Mouse (Mus musculus) stomach, adult 2 months (tissue): ENCODE data around the gene Eci1. TPM values are rescaled to one million over a fixed set of nuclear protein-coding genes. Genes with fewer than 3 reads are reported as not detected.

ENCODE experiments used
- polyA plus RNA-seq: library from polyadenylated mRNA; depleted of rRNA; stranded (reverse); fragments of >200 nt; gene quantifications from 2 replicates; pipeline ENCODE4 v1.2.3, GENCODE M21; 2012; rRNA removed

Eci1 gene
- 36.9 and 55.2 TPM in 2 replicates for polyA plus RNA-seq

DNA sequence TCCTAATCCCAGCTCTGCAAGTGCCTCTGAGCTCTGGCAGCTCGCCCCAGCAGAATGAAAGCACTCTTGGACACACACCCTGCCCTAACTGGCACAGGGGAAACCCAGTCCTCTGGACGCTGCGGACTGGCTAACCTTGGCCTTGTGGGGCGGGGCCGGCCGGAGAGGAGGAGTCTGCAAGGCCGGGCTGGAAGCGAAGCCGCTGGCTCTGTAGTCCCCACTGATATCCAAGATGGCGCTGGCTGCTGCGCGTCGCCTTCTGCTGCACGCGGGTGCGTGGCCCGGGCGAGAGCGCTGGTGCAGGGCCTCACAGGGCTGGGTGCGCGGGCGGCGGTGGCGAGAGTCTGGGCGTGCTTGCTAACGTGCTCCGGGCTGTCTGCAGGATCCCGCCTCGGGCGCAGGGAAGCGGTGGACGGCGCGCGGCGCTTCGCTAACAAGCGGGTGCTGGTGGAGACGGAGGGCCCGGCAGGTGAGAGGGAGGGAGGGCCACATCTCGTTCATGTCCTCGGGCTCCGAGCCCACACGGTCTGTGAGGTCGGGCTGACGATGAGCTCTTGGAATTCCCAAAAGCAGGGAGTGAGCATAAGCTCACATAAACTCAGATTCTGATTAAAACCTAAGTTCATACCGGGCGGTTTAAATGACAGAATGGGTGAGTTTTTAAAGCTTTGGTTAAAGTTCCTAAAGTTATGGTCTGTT is at the start of gene Eci1:
Gene Eci1, plus strand, starts transcription at position 171 of the 699 bp plus-strand sequence.

DNA sequence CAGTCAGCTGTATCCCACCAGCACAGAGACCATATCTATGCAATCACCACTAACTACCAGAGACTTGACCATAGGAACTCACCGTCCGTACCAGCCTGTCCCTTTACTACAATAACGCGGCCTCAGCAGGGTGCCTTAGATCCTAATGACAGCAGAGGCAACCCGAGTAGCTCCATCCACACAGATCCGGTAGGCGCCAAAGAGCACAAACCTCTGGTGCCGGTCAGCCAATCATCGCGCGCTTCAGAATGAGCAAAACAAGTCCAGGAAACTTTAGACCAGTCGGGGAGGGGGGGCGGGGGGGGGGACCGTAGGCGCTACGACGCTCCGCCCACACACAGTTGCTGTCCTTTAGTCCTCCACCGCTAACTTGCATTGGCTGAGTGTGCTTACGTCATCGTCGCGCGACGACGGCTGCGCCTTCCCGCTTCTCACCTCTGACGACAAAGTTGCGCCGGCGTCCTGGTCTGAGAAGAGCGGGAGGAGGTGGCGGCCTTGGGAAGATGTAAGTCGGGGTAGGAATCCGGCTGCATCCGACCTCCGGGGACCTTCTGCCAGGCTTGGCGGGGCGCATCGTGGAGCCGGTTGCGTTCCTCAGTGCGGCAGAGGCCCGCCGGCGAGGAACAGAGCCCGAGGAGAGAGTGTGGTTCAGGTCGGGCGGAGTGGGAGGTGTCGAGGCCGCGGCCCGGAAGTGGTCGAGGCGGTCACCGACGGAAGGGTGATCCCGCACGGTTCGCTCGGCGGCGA is 12.0 kb upstream of the Eci1 start, which contains the start of gene Rnps1:
Gene Rnps1, plus strand, starts transcription at position 336 of the 747 bp plus-strand sequence.

DNA sequence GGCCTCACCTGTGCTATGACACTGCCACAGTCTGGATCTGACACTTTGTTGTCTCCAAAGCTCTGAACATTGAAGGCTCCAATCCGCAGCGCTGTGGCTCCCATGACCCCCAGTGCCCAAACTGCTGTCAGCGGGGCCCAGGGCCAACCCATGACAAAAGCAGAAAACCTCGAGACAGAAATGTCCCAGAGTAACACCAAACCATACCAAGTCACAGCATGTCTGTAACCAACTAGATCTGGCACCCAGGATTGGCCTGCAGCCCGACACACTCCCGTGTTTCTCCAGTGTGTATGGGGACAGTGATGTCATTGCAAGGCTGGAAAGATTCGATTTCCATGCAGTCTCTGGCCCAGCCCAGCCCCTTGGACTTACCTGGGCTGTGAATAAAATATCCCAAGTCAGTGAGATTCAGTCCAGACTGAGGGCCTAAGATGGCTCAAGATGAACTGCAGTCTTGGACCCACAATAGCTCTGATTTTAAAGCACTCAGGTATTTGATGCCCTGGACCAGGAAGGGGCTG is 16.3 kb downstream of the Eci1 start, which contains the start of gene Dnase1l2:
Gene Dnase1l2, minus strand, starts transcription at position 474 of the 524 bp plus-strand sequence.

DNA sequence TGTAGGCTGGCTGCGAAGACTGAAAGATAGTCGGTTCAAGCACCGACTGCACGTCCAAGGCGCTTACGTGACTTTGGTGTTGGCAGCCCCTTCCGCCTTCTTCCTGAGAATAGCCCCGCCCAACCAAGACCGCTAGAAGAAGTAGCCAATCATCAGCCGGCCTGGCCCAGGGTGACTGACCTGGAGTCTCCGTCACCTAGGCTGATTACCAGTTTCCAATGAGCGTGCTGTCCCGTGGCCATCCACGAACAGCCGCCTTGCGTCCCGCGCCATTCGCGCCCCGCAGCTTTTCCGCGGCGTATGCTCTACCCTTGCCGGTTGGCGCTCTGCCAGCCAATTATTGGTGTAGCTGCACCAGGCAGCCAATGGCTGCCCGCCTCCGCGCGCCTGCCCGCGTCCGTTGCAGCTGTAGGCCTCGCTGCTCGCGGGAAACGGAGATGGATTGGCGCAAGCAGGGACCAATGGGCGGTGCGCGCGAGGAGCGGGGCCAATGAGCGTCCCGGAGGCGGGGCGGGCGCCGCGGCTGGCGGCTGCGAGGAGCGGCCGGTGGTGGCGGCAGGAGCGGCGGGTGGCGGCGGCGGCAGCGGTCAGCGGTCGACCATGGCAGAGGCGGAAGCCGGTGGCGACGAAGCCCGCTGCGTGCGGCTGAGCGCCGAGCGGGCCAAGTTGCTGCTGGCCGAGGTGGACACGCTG is 43.6 kb downstream of the Eci1 start, which contains the start of the genes E4f1 and Pgp:
Gene E4f1, minus strand, starts transcription at position 404 of the 693 bp plus-strand sequence.
Gene Pgp, plus strand, starts transcription at position 483 of the 693 bp plus-strand sequence.

DNA sequence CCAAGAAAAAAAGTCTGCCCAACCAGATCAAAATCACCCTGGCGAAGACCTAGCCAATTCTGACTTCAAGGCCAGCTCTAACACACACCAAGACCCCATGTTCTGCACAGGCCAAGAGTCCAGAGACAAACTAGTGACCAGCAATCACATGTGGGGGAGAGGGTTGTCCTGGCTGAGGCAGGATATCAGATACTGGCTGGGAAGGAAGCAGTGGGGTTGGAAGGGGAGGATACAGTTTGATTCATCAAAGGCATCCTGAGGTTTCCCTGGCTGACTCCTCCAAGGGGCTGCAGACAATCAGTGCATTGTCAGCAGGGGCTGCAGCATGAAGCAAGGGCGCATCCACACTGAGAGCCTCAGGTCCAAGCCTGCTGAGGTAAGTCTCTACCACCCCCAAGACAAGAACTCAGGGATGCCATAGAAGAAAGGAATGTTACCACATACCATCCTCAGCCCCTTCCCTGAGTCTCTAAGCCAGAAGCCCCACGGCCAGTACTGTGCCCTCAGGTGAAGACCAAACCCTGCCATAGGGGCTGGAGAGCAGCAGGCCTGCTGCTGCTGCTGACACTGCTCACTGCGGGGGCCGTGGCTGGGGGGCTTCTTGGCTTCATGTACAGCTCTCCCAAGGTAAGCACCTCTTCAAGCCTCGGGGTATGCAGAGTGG is 47.3 kb downstream of the Eci1 start, which contains the start of gene Bricd5:
Gene Bricd5, plus strand, starts transcription at position 273 of the 664 bp plus-strand sequence.

DNA sequence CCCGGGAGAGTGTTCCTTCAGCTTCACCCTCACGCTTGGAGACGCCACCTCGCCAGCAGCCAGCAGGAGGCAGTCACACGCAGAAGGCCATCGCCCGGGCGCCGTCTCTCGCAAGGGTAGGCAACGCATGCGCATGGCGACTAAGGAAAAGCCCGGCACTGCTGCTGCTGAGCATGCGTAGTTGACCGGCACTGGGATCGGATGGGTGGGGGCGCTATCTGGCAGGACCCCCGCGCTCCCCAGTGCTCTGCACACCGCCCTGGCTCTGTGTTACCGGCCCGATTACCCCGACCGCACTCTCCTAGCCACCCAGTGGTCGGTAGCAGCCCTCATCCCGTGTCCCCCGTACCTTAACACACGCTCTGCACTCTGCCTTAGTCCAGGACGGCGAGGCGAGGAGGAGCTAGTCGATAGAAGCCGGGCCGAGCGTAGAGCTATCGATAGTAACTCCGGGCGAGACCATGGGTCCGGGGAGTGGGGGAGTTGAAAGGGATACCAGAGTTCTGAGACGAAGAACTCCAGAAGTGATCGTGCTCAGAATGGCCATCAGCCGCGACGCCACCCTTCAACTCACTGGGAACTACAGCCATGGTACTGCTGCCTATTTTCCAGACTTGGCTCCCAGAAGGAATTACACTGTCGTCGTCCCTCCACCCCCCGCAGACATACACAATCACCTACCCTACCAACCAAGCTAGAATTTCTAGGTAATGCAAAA is 52.4 kb downstream of the Eci1 start, which contains the start of gene Mlst8:
Gene Mlst8, minus strand, starts transcription at position 416 of the 718 bp plus-strand sequence.

DNA sequence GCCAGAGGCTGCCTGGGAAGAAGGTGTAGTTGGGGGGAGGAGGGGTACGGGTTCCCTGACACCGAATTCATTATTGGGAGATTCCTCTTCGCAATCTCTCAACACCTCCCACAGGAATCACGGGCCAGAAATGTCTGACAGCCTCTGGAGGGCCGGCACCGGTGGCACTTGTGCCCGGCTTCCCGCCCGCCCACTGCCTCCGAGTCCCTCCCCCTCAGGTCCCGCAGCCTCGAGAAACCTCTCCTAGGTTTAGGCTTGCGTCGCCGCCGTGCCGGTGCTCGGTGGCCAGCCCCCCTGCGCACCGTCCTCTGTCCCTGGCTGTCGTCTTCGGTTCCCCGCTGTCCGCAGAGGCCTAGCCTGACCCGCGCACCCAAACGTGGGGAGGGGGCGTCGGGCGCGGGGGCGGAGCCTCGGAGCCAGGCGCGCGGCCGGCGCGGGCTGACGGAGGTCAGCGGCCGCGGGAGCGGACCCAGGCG is 61.8 kb downstream of the Eci1 start, which contains the start of gene Caskin1:
Gene Caskin1, plus strand, starts transcription at position 416 of the 476 bp plus-strand sequence.

Other genes with a start within 250 kb of the Eci1 start
- gene Tbc1d24, start 221.1 kb upstream of the Eci1 start, polyA plus RNA-seq = 4.8 and 7.3 TPM in 2 replicates
- gene Ntn3, start 217.1 kb upstream of the Eci1 start, polyA plus RNA-seq = 2.0 and 3.2 TPM in 2 replicates
- gene Tedc2, start 205.8 kb upstream of the Eci1 start, polyA plus RNA-seq = 2.8 and 4.9 TPM in 2 replicates
- 2.5 and 3.2 TPM in 2 replicates for gene Ccnf, start 175.2 kb upstream of the Eci1 start, polyA plus RNA-seq
- gene Abca17, start 75.6 kb upstream of the Eci1 start, polyA plus RNA-seq = not detected in 2 replicates
- 21.6 and 28.9 TPM in 2 replicates for gene Abca3, start 74.7 kb upstream of the Eci1 start, polyA plus RNA-seq
- gene Rnps1, start 12.1 kb upstream of the Eci1 start, polyA plus RNA-seq = 34.7 and 57.6 TPM in 2 replicates
- gene Dnase1l2, start 16.5 kb downstream of the Eci1 start, polyA plus RNA-seq = 14.8 and 19.5 TPM in 2 replicates
- gene E4f1, start 43.7 kb downstream of the Eci1 start, polyA plus RNA-seq = 36.0 and 36.4 TPM in 2 replicates
- 31.9 and 71.4 TPM in 2 replicates for gene Pgp, start 43.8 kb downstream of the Eci1 start, polyA plus RNA-seq
- gene Bricd5, start 47.2 kb downstream of the Eci1 start, polyA plus RNA-seq = 0.89 and 2.0 TPM in 2 replicates
- gene Mlst8, start 52.4 kb downstream of the Eci1 start, polyA plus RNA-seq = 17.7 and 18.0 TPM in 2 replicates
- 0.31 and 0.43 TPM in 2 replicates for gene Caskin1, start 62.0 kb downstream of the Eci1 start, polyA plus RNA-seq
- 69.9 and 81.7 TPM in 2 replicates for gene Traf7, start 101.3 kb downstream of the Eci1 start, polyA plus RNA-seq
- gene Rab26, start 107.6 kb downstream of the Eci1 start, polyA plus RNA-seq = 0.52 and 0.64 TPM in 2 replicates
- 28.7 and 31.6 TPM in 2 replicates for gene Pkd1, start 123.2 kb downstream of the Eci1 start, polyA plus RNA-seq
- gene Tsc2, start 206.0 kb downstream of the Eci1 start, polyA plus RNA-seq = 76.4 and 92.7 TPM in 2 replicates
- gene Nthl1, start 206.0 kb downstream of the Eci1 start, polyA plus RNA-seq = 4.2 and 7.1 TPM in 2 replicates
- 79.0 and 91.9 TPM in 2 replicates for gene Slc9a3r2, start 223.7 kb downstream of the Eci1 start, polyA plus RNA-seq
- 82.5 and 162 TPM in 2 replicates for gene Npw, start 231.8 kb downstream of the Eci1 start, polyA plus RNA-seq
- 38.5 and 39.1 TPM in 2 replicates for gene Zfp598, start 243.0 kb downstream of the Eci1 start, polyA plus RNA-seq